Mouse (Mus musculus): ENCODE measurements at regions not wholly inside any gene's neighbourhood (a gene's known extent, or its start where the extent isn't known, plus 50 kb on each side); places are given as distances from the start of the nearest gene placed in this dataset.

GRCm38 (mm10) chr9:61862071-61862480 is 52.3 kb downstream of the Rplp1 start:
- ATAC-seq (replicated peaks; ENCODE audit: low read depth, poor library complexity, severe bottlenecking) = no peak

DNA sequence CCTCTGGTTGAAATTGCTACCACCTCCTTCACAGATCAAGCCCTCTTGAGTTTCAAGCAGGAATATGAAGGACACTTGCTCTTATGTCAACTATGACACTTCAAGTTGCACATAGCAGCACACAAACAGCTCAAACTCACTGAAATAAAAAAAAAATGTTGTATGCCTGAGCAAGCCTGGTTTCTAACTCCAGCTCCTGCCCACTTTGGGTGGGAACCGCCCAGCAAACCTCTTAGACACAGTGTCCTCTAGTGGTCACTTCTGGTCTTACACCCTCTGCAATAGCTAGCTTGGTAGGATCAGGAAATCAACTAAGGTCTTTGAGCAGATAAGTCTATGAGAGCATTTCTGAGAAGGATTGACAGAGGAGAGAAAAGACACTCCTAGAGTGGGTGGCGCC is 54.2 kb downstream of the Rplp1 start:
- peak; percentile 79 for ATAC-seq (replicated peaks; ENCODE audit: low read depth, poor library complexity, severe bottlenecking)

DNA sequence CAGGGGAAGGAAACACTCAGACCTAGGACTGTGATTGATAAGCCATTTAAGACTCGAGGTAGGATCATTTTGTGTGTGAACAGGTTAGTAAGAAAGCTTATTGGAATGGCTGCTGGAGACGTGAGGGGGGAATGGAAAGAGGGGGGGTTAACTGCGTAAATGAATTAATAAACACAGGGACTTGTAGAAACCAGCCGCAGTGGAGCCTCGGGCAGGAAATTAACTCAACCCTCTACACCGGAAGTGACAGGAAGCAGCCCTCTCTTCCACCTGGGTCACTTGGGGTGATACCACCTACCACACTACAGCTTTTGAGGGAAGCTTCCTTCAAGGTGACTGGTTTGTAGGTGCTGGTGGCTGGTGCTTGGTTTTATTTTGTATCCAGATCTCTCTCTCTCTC is 54.9 kb downstream of the Rplp1 start:
- ATAC-seq (replicated peaks; ENCODE audit: low read depth, poor library complexity, severe bottlenecking) = 0 out of 2 replicates have a peak, but pooled peaks have one; percentile 20

GRCm38 (mm10) chr9:61857817-61858216 is 56.5 kb downstream of the Rplp1 start:
- ATAC-seq (replicated peaks; ENCODE audit: low read depth, poor library complexity, severe bottlenecking) = peak; percentile 57

DNA sequence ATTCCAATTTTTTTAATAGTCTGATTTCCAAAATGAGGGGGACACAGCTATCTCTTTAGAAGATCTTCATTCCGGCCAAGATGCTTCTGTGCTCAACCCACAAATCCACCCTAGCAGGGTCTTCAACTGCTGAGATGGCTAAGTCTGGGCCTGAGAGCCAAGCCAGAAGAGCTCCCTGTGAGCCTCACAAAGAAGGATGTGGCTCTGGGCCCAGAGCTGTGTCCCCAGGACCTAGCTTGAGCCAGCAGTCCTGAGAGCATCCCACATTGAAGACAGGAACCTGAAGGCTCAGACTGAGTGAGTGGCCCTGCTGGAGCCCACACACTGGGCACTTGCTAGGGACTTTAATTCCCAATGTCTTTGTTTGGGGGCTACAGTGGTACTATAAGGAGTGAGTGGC is 57.7 kb downstream of the Rplp1 start:
- no peak for ATAC-seq (replicated peaks; ENCODE audit: low read depth, poor library complexity, severe bottlenecking)

- no peak for ATAC-seq (replicated peaks; ENCODE audit: low read depth, poor library complexity, severe bottlenecking)
Observed at GRCm38 (mm10) chr9:61855686-61856085, 58.7 kb downstream of the Rplp1 start.

DNA sequence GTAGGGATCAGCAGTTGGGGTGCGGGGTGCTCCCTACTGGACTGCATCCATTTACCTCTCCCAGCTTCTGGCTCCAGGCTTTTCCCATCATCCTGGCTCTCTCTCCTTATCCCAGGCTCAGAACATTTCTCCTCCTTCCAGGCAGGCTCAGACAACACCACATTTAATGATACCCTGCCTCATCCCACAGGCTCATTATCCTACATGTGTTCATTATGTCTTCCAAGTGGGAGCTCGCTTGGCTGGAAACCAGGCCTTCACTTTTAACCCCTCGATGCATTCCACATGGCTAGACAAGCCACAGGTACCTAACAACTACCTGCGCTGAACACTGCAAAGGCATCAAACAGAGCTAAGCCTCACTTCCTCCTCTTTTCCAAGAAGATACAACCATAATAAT is 60.5 kb downstream of the Rplp1 start:
- no peak for ATAC-seq (replicated peaks; ENCODE audit: low read depth, poor library complexity, severe bottlenecking)

DNA sequence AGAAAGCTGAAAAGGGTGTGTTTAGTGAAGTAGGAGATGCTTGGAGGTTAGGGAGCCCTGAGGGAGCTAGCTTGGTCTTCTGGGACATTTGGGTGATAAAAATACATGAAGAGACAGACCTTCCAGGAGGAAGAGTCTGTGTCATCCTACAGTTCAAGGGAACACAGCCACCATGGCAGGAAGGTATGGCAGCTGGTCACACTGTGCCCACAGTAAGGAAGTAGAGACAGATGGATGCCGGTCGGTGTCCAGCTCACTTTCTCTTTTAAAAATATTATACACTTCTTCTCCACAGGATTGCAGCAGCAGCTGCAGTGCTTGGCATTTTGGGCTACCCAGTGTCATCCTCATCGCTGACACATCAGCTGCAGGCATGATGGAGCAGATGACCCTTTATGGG is 63.0 kb downstream of the Rplp1 start:
- ATAC-seq (replicated peaks; ENCODE audit: low read depth, poor library complexity, severe bottlenecking) = no peak

GRCm38 (mm10) chr9:61848401-61848800 is 65.9 kb downstream of the Rplp1 start:
- no peak for ATAC-seq (replicated peaks; ENCODE audit: low read depth, poor library complexity, severe bottlenecking)

GRCm38 (mm10) chr9:61847496-61847895 is 66.8 kb downstream of the Rplp1 start:
- no peak for ATAC-seq (replicated peaks; ENCODE audit: low read depth, poor library complexity, severe bottlenecking)

- ATAC-seq (replicated peaks; ENCODE audit: low read depth, poor library complexity, severe bottlenecking) = no peak
Observed at GRCm38 (mm10) chr9:61844645-61845044, 69.7 kb downstream of the Rplp1 start.

- no peak for ATAC-seq (replicated peaks; ENCODE audit: low read depth, poor library complexity, severe bottlenecking)
Observed at GRCm38 (mm10) chr9:61844141-61844540, 70.2 kb downstream of the Rplp1 start.

DNA sequence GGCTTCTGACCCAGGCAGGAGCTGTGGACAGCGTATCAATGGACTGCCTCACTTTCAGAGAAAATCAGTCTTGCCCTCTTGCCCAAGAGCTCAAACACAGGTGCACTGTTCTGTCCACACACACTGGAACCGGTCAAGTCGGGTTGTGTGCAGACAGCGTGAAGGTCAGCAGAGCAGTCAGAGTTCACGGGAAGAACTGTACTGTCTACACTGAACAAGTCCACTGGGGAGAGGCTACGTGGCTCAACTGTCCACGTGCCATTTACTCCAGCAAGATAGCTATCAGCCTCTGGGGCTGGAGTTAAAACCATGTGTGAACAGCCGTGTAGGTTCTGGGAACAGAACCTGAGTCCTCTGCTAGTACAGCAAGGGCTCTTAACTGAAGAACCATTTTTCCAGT is 70.8 kb downstream of the Rplp1 start:
- no peak for ATAC-seq (replicated peaks; ENCODE audit: low read depth, poor library complexity, severe bottlenecking)

- ATAC-seq (replicated peaks; ENCODE audit: low read depth, poor library complexity, severe bottlenecking) = peak; percentile 84
Observed at GRCm38 (mm10) chr9:61842384-61842783, 72.0 kb downstream of the Rplp1 start.

- no peak for ATAC-seq (replicated peaks; ENCODE audit: low read depth, poor library complexity, severe bottlenecking)
Observed at GRCm38 (mm10) chr9:61841222-61841621, 73.1 kb downstream of the Rplp1 start.

DNA sequence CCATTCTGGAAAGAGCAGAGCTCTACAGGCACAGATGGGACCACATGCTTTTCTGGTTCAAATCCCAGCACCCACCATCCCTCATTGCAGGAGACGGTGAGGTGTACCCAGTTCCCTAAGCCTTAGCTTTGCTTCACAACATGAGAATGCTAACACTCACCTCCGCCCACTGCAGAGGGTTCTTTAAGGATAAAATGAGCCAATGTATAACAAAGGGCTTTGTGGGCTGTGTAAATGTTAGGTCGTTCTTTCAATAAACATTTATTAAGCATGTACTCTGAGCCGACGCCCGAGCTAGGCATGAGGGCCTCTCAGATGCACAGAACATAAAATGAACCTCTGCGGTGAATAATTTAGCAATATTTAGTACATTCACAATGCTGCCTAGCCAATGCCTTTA is 74.0 kb downstream of the Rplp1 start:
- ATAC-seq (replicated peaks; ENCODE audit: low read depth, poor library complexity, severe bottlenecking) = no peak

GRCm38 (mm10) chr9:61833226-61833625 is 81.1 kb downstream of the Rplp1 start:
- no peak for ATAC-seq (replicated peaks; ENCODE audit: low read depth, poor library complexity, severe bottlenecking)

- peak; percentile 84 for ATAC-seq (replicated peaks; ENCODE audit: low read depth, poor library complexity, severe bottlenecking)
Observed at GRCm38 (mm10) chr9:61830236-61830635, 84.1 kb downstream of the Rplp1 start.

DNA sequence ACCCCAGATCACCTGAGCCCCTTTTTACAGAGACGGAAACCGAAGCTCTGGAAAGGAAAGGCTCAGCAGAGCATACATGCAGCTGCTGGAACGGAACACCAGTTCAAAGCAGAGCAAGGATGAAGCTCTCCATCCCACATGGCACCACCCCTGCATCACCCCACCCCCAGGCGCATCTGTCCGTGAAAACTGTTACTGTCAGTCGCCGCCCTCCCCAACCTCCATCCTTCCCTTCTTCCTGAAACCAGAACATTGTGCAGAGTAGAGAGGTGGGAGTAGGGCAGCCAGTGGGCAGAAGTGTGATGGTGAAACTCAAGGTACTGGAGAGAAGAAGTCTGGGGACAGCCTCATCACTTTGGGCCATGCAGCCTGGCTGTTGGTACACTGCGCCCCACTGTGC is 84.6 kb downstream of the Rplp1 start:
- no peak for ATAC-seq (replicated peaks; ENCODE audit: low read depth, poor library complexity, severe bottlenecking)

GRCm38 (mm10) chr9:61829301-61829700 is 85.0 kb downstream of the Rplp1 start:
- ATAC-seq (replicated peaks; ENCODE audit: low read depth, poor library complexity, severe bottlenecking) = no peak

GRCm38 (mm10) chr9:61827721-61828120 is 86.6 kb downstream of the Rplp1 start:
- ATAC-seq (replicated peaks; ENCODE audit: low read depth, poor library complexity, severe bottlenecking) = no peak

- no peak for ATAC-seq (replicated peaks; ENCODE audit: low read depth, poor library complexity, severe bottlenecking)
Observed at GRCm38 (mm10) chr9:61827014-61827413, 87.3 kb downstream of the Rplp1 start.

DNA sequence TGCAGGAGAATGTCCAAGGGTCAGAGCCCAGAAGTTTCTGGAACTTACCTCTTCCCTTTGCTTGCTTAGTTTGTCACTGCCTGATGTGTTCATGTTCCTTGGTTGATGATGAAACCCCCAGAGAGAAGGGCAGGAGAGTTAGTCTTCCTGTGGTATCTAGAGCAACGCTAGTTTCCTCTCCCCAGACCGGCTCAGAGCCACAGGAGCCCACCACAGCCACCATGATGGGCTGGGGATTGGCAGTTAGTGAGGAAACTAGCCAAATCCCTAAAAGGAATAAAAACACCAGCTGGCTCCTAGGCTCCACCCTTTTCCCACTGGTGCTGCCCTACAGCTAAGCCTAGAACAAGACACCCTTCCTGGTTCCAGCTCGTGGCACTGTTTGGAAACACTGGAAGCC is 87.9 kb downstream of the Rplp1 start:
- ATAC-seq (replicated peaks; ENCODE audit: low read depth, poor library complexity, severe bottlenecking) = peak; percentile 91

Measured in common myeloid progenitor, adult 5-6 weeks (primary cell).